Mouse (Mus musculus) WW6 (cell line): ENCODE measurements around the gene Il7r.
"Not testable (repeated sequence)": the region's sequence is repeated elsewhere in the genome, so short reads cannot be mapped to it uniquely, and the experiment has no call there.

Experiments
- DNase-seq: peaks from one replicate; pipeline ENCODE4 v3.0.0-alpha.2; 2013; ENCODE audit warnings: low read depth, low spot score

The Il7r gene

DNA sequence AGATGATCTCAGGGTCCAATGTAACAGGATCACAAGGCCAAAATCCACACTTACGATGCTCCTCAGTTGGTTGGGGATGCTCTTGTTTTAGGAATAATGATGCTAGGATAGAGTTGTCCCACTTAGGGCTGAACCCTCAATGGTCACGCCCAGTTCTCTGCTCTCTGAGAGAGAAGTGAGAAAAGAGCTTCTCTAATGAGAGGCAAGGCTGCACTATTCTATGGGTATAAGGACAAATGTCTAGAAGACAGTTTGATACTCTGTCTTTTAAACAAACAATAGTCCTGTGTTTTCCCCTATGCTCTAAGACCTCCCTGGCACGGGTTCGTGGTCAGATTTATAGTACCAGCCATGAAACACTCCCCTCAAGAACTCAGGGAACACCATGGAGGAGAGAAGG, at the start of gene Il7r:
Gene Il7r (minus strand): TSS at position 101 of the 400 bp plus-strand sequence.
- DNase-seq = no peak

GRCm38 (mm10) chr15:9577303-9577702, 47.3 kb upstream of the Il7r start:
- DNase-seq = no peak

GRCm38 (mm10) chr15:9574796-9575195, 44.8 kb upstream of the Il7r start:
- no peak for DNase-seq

DNA sequence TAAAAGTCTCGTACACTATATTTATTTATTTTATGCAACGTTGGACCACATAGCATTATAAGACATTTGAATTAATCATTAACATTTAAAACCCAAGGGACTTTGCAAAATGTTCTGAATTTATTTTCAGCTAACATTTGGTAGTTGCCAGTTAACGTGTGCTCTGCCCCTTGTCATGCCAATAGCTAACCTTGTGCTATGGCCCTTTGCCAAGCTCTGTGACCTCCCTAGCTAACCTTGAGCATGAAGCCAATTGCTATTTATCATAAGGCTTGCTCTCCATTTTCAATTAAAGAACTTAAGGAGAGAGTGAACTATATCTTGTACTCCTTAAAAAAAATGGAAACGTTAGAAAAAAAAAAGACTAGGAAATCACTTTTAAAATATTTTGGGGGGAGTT, 43.4 kb upstream of the Il7r start:
- no peak for DNase-seq

DNA sequence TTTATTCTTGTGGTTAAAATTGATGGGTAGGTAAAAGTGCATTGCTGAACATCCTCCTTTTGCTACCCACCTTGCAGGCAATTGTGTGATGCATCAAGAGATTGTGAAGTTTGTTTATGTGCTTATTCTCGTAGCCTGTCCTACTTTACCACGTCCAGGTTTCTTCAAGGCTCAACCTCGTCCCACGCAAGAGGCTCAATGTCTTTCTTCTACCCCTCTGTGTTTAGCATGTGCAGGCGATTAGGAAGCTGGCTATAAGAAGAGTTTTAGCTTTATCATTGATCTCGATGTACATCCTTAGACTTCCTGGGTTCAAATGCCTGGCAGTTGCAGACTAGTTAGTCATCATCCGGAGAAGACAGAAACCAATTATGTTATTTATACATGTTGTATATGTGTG, 42.7 kb upstream of the Il7r start:
- no peak for DNase-seq

DNA sequence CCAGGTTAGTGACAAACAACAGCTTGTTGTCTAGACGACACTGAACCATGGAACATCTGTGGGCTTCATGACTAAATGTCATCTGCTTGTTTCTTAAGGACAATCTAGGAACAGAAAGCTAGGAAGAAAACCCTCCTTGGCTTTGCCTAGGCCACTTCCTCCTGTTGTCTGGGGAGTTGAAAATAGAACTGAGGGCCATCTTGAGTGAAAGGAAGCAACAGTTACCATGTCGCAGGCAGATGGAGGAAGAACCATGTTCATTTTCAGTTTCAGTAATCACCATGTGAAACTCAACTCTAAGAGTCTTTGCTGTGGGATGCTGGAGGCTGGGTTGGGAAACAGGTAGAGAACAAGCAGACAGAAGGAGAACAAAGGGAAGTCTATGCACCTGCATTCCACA, 41.9 kb upstream of the Il7r start:
- no peak for DNase-seq

DNA sequence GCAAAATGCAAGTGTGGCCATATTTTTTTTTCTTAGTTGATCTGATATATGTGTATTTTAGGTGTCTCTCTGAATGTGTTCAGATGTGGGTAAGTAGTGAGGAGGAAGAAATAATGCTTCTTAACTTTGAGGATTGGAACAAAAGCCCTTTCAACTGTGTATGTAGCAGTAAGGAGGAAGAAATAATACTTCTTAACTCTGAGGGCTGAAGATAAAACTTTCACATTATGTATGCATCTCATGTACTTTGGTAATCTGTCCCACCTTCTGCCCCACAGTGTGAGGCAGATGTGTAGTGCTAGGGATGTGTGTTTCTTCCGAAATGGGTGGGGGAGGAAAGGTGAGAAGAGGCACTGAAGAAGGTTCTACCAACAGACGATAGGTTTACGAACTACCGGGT, 37.3 kb upstream of the Il7r start:
- DNase-seq = no peak

DNA sequence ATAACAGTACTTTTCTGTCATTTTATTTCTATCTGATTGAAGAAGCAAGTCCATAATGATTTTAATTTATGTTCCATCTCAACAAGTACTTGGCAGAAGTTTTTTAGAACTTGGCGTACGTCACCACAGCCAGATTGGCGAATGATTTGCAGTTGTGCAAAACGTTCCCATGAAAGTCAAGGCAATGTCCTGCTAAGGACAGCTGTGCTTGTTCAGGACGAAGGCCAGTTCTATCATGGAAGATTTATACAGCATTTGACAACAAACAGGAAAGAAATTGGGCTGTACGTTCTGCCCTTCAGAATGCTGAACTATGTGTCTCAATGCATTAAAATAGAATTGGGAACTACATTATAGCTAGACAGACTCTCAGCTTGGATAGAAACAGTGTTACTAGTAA, 35.4 kb upstream of the Il7r start:
- DNase-seq = no peak

- DNase-seq = no peak
These were observed 34.2 kb upstream of the Il7r start for GRCm38 (mm10) chr15:9564156-9564555.

GRCm38 (mm10) chr15:9557264-9557663, 27.3 kb upstream of the Il7r start:
- not testable (repeated sequence) for DNase-seq

DNA sequence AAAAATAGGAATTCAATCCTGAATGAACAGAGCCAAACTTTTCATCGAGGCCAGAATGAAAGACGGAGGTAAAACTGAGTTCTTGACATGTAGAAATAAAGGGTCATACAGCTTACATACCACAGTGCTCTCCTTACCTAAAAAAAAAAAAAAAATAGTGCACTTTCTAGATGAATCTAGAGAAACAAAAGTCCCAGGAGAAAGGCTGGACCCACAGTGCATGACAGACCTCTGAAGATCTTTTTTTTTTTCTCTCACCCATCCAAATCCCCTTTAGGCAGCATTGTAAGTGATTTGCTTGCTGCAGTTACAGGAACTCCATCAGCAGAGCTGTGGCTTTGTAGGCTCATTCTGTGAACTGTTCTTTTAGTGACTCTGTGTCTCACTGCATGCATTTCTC, 19.0 kb upstream of the Il7r start:
- DNase-seq = no peak

DNA sequence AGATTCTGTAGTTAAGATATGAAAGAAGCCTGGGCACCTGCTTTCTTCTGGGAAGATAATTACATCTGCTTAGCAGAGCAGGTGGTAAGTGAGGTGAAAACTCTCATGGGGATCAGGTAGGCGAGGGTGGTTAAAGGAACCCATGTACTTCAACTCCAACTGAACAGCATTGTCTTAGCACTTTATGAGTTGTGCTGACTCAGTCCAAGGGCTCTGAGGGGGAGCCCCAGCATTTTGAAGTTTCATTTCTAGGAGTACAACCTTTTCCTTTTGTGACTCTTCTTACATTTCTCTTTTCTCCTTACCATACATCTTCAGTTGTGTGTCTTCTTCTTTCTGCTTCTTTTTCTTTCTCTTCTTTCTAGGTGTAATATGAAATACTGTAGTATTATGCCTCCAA, 5.2 kb upstream of the Il7r start:
- DNase-seq = no peak

GRCm38 (mm10) chr15:9533356-9533902, 3.5 kb upstream of the Il7r start:
- no peak for DNase-seq

- DNase-seq = no peak
These were observed 330 bp downstream of the Il7r start for GRCm38 (mm10) chr15:9529646-9530045.

GRCm38 (mm10) chr15:9528186-9528935, 1.6 kb downstream of the Il7r start:
- DNase-seq = no peak

DNA sequence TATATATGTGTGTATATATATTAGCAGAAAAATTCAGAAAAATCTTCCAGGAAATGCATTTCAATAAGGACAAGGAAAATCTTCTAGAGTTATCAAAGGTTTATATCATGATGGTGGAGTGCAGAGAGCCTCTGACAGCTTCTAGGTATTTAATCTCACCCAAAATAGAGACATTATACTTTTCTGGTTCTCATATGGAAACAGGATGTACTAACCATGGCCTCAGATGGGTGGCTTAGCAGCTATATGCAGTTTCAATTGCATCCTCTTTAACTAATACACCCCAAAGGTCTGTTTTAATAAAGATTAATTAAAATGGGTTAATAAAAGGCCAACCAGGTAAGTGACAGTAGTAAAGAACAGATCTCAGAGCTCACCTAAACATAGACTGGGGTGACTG, 3.6 kb downstream of the Il7r start:
- no peak for DNase-seq

- DNase-seq = no peak
These were observed 5.1 kb downstream of the Il7r start for GRCm38 (mm10) chr15:9524907-9525306.

GRCm38 (mm10) chr15:9523956-9524355, 6.0 kb downstream of the Il7r start:
- no peak for DNase-seq

GRCm38 (mm10) chr15:9523059-9523458, 6.9 kb downstream of the Il7r start:
- DNase-seq = no peak

DNA sequence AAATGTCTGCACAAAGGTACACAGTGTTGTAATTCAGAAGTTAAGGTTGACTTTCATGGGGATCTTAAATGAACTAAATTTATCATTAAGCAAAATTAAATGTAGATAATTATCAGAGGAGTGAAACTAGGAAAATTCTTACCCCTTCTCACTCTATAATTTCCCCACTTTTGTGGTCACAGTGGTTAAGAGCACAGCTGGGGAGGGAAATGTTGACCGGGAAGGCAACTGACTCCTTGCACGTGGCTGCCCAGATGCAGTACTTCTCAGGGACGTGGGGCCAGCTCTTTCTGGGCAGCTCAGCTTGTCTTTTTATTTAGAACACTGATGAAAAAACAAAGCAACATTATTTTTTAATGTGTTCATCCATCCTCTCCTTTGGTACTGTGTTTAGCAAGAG, 37.9 kb downstream of the Il7r start:
- DNase-seq = no peak

DNA sequence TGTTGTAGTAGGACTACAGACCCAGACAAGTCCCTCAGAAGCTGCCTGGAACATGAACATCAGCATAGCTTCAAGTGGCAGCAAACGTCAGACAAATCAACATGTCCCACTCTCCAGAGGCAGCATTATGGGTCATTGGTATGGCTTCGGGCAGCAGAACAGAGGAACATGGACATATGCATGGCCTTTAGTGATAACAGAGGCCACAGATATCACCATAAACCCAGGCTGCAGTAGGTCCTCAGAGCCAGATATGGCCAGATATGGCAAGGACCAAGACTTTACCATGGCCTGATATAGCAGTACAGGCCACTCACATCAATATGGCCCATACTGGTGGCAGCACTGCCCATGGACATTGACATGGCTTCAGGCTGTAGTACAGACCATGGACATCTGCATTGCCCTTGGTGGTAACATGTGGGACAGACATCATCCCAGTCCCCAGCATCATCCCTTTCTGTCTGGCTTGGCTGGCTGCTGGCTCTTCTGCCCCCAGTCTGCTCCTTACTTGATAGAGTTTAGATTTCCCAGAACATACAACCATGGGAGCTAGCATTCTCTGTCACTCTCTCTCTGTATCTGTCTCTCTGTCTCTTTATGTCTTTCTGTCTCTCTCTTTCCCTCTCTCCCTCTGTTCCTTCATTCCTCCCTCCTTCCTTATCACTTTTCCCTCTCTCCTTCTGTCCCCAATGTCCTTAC, 40.4 kb downstream of the Il7r start:
- DNase-seq = no peak

GRCm38 (mm10) chr15:9473188-9473587, 56.8 kb downstream of the Il7r start:
- DNase-seq = no peak

- no peak for DNase-seq
These were observed 57.4 kb downstream of the Il7r start for GRCm38 (mm10) chr15:9472618-9473017.
